Mouse (Mus musculus) neural tube, embryonic 12.5 days (tissue): ENCODE measurements around the gene Rab11fip3. TPM values are rescaled to one million over a fixed set of nuclear protein-coding genes. Genes with fewer than 3 reads are reported as not detected.
A peak's percentile ranks its signal among the peaks of the same experiment; 100 is the strongest.

Source experiments
- ATAC-seq: fragments of 200-750 bp; cut with Nextera tagmentation; 2 replicates; pipeline ENCODE4 v1.8.0; 2017; ENCODE audit warnings: low read depth, mild to moderate bottlenecking, moderate TSS enrichment, moderate library complexity; ENCODE audit not compliant: low FRiP score
- H3K27ac ChIP-seq: fragments of 300-500 bp; sonication (generic); 2 replicates; pipeline ENCODE4 v1.5.1; 2016
- H3K27me3 ChIP-seq: fragments of 300-500 bp; sonication (generic); replicated peaks from 2 replicates; pipeline ENCODE4 v1.6.1; 2016; ENCODE audit warnings: mild to moderate bottlenecking
- H3K36me3 ChIP-seq: fragments of 300-500 bp; sonication (generic); 2 replicates; pipeline ENCODE4 v1.6.1; 2016; ENCODE audit warnings: mild to moderate bottlenecking
- H3K4me1 ChIP-seq: fragments of 300-500 bp; sonication (generic); 2 replicates; pipeline ENCODE4 v1.6.1; 2016
- H3K4me2 ChIP-seq: fragments of 300-500 bp; sonication (generic); replicated peaks from 2 replicates; pipeline ENCODE4 v1.6.1; 2016; ENCODE audit warnings: mild to moderate bottlenecking
- H3K4me3 ChIP-seq: fragments of 300-500 bp; sonication (generic); 2 replicates; pipeline ENCODE4 v1.5.1; 2016
- H3K9ac ChIP-seq: fragments of 300-500 bp; sonication (generic); 2 replicates; pipeline ENCODE4 v1.6.1; 2016; ENCODE audit warnings: mild to moderate bottlenecking
- H3K9me3 ChIP-seq: fragments of 300-500 bp; sonication (generic); 2 replicates; pipeline ENCODE4 v1.6.1; 2016; ENCODE audit warnings: mild to moderate bottlenecking
- WGBS: fragments of 180-500 bp; shearing (Covaris S2); methylation state at CpG from one replicate; pipeline ENCODE4 v1.1.7; 2016; 5-methylcytosine and 5-hydroxymethylcytosine counted together
- polyA plus RNA-seq: library from polyadenylated mRNA; unstranded; fragments of >200 nt; fragmentation: Nextera tagmentation; extraction: Ambion mirVana; gene quantifications from 2 replicates; pipeline ENCODE4 v1.2.1, GENCODE M21; 2016

The Rab11fip3 gene
- polyA plus RNA-seq, 1 experiment from 2014 or later = 33.8 TPM

GRCm38 (mm10) chr17:25956631-25957030 is 112.7 kb downstream of the Rab11fip3 start:
- H3K36me3 ChIP-seq = peaks cover 33% of the 10 kb centered on the region
- H3K27ac ChIP-seq = no peak overlapping the region
- H3K27me3 ChIP-seq = peaks cover 23% of the 10 kb centered on the region
- 80% methylated on average over 7 of the region's 7 CpGs for WGBS
- no peak overlapping the region for H3K4me3 ChIP-seq
- H3K9me3 ChIP-seq = no peaks in the 10 kb centered on the region
- no peak for ATAC-seq
- H3K9ac ChIP-seq = no peak overlapping the region
- peaks cover 5% of the 10 kb centered on the region for H3K4me1 ChIP-seq
- no peak overlapping the region for H3K4me2 ChIP-seq

GRCm38 (mm10) chr17:25956201-25956600 is 113.2 kb downstream of the Rab11fip3 start:
- Histone ChIP-seq H3K27me3 (peaks cover 27% of the 10 kb centered on the region), H3K4me2 (no peak overlapping the region), H3K4me1 (peaks cover 9% of the 10 kb centered on the region), H3K36me3 (peaks cover 30% of the 10 kb centered on the region), H3K4me3 (no peak overlapping the region), H3K27ac (no peak overlapping the region), H3K9me3 (no peaks in the 10 kb centered on the region), H3K9ac (no peak overlapping the region)
- no peak for ATAC-seq
- WGBS = 72% methylated on average over 7 of the region's 7 CpGs

GRCm38 (mm10) chr17:25955736-25956135 is 113.6 kb downstream of the Rab11fip3 start:
- H3K9ac ChIP-seq = no peak overlapping the region
- H3K9me3 ChIP-seq = no peaks in the 10 kb centered on the region
- no peak overlapping the region for H3K4me2 ChIP-seq
- H3K36me3 ChIP-seq = peaks cover 29% of the 10 kb centered on the region
- H3K4me1 ChIP-seq = peaks cover 13% of the 10 kb centered on the region
- ATAC-seq = no peak
- 51% methylated on average over 3 of the region's 3 CpGs for WGBS
- peaks cover 32% of the 10 kb centered on the region for H3K27me3 ChIP-seq
- H3K4me3 ChIP-seq = no peak overlapping the region
- no peak overlapping the region for H3K27ac ChIP-seq

- no peak overlapping the region for H3K27ac ChIP-seq
- ATAC-seq = no peak
- no peak overlapping the region for H3K4me2 ChIP-seq
- peaks cover 18% of the 10 kb centered on the region for H3K36me3 ChIP-seq
- no peaks in the 10 kb centered on the region for H3K9me3 ChIP-seq
- H3K9ac ChIP-seq = no peak overlapping the region
- 92% methylated on average over 1 of the region's 2 CpGs for WGBS
- no peak overlapping the region for H3K4me3 ChIP-seq
- peaks cover 42% of the 10 kb centered on the region for H3K27me3 ChIP-seq
- peaks cover 13% of the 10 kb centered on the region for H3K4me1 ChIP-seq
Observed at GRCm38 (mm10) chr17:25954671-25955070, 114.7 kb downstream of the Rab11fip3 start.

GRCm38 (mm10) chr17:25953161-25953560 is 116.2 kb downstream of the Rab11fip3 start:
- no peak overlapping the region for H3K27ac ChIP-seq
- H3K9ac ChIP-seq = no peak overlapping the region
- no peak for ATAC-seq
- no peak overlapping the region for H3K4me2 ChIP-seq
- H3K4me1 ChIP-seq = peaks cover 13% of the 10 kb centered on the region
- WGBS = 81% methylated on average over 5 of the region's 5 CpGs
- H3K9me3 ChIP-seq = no peaks in the 10 kb centered on the region
- H3K36me3 ChIP-seq = peaks cover 7% of the 10 kb centered on the region; the same call in 1 of the 2 replicates
- peaks cover 43% of the 10 kb centered on the region for H3K27me3 ChIP-seq
- no peak overlapping the region for H3K4me3 ChIP-seq

GRCm38 (mm10) chr17:25951803-25952623 is 117.3 kb downstream of the Rab11fip3 start, which contains the start of gene A930017K11Rik:
A930017K11Rik (minus strand) TSS chr17:25952565.
- ATAC-seq = no peak
- Histone ChIP-seq H3K36me3 (no peaks in the 10 kb centered on the region), H3K9ac (0 out of 2 replicates have a peak within 1 kb of the TSS, but pooled peaks have one; percentile 26), H3K4me3 (peak within 1 kb of the TSS; percentile 20), H3K9me3 (no peaks in the 10 kb centered on the region), H3K27me3 (peaks cover 43% of the 10 kb centered on the region), H3K4me1 (peaks cover 13% of the 10 kb centered on the region), H3K27ac (no peak within 1 kb of the TSS), H3K4me2 (peak within 1 kb of the TSS; percentile 60)
- WGBS = 1% methylated on average over 58 of the region's 58 CpGs

- 1% methylated on average over 33 of the region's 33 CpGs for WGBS
- peak overlapping the region; percentile 20 for H3K4me3 ChIP-seq
- peaks cover 43% of the 10 kb centered on the region for H3K27me3 ChIP-seq
- H3K9ac ChIP-seq = 0 out of 2 replicates have a peak overlapping the region, but pooled peaks have one; percentile 26
- no peak overlapping the region for H3K27ac ChIP-seq
- H3K36me3 ChIP-seq = no peaks in the 10 kb centered on the region
- H3K4me1 ChIP-seq = peaks cover 13% of the 10 kb centered on the region
- peak overlapping the region; percentile 60 for H3K4me2 ChIP-seq
- no peak for ATAC-seq
- H3K9me3 ChIP-seq = no peaks in the 10 kb centered on the region
Observed at GRCm38 (mm10) chr17:25951225-25951802, 118.0 kb downstream of the Rab11fip3 start.

- no peak overlapping the region for H3K9ac ChIP-seq
- no peak overlapping the region for H3K27ac ChIP-seq
- ATAC-seq = no peak
- no peak overlapping the region for H3K4me3 ChIP-seq
- H3K4me1 ChIP-seq = peaks cover 13% of the 10 kb centered on the region
- H3K4me2 ChIP-seq = no peak overlapping the region
- H3K36me3 ChIP-seq = no peaks in the 10 kb centered on the region
- WGBS = 23% methylated on average over 3 of the region's 3 CpGs
- H3K27me3 ChIP-seq = peaks cover 41% of the 10 kb centered on the region
- no peaks in the 10 kb centered on the region for H3K9me3 ChIP-seq
Observed at GRCm38 (mm10) chr17:25950706-25951105, 118.6 kb downstream of the Rab11fip3 start.

GRCm38 (mm10) chr17:25949981-25950380 is 119.4 kb downstream of the Rab11fip3 start:
- H3K27me3 ChIP-seq = peaks cover 41% of the 10 kb centered on the region
- H3K36me3 ChIP-seq = no peaks in the 10 kb centered on the region
- no peak for ATAC-seq
- no peak overlapping the region for H3K4me3 ChIP-seq
- no peaks in the 10 kb centered on the region for H3K9me3 ChIP-seq
- H3K9ac ChIP-seq = no peak overlapping the region
- H3K27ac ChIP-seq = no peak overlapping the region
- 77% methylated on average over 5 of the region's 5 CpGs for WGBS
- peaks cover 13% of the 10 kb centered on the region for H3K4me1 ChIP-seq
- H3K4me2 ChIP-seq = no peak overlapping the region

GRCm38 (mm10) chr17:25948051-25948450 is 121.3 kb downstream of the Rab11fip3 start:
- no peak for ATAC-seq
- Histone ChIP-seq H3K4me1 (peaks cover 13% of the 10 kb centered on the region), H3K27me3 (peaks cover 35% of the 10 kb centered on the region)

GRCm38 (mm10) chr17:25947576-25947975 is 121.8 kb downstream of the Rab11fip3 start:
- no peaks in the 10 kb centered on the region for H3K36me3 ChIP-seq
- H3K4me1 ChIP-seq = peaks cover 13% of the 10 kb centered on the region
- H3K27ac ChIP-seq = no peak overlapping the region
- H3K27me3 ChIP-seq = peaks cover 30% of the 10 kb centered on the region
- no peak overlapping the region for H3K4me3 ChIP-seq
- no peak overlapping the region for H3K9ac ChIP-seq
- H3K9me3 ChIP-seq = no peaks in the 10 kb centered on the region
- no peak for ATAC-seq
- no peak overlapping the region for H3K4me2 ChIP-seq
- 78% methylated on average over 4 of the region's 4 CpGs for WGBS

More at GRCm38 (mm10) chr17:25948051-25948450, 121.3 kb downstream of the Rab11fip3 start:
- H3K4me3 ChIP-seq = no peak overlapping the region
- WGBS = 84% methylated on average over 8 of the region's 8 CpGs
- no peak overlapping the region for H3K27ac ChIP-seq
- H3K36me3 ChIP-seq = no peaks in the 10 kb centered on the region
- no peak overlapping the region for H3K9ac ChIP-seq
- no peak overlapping the region for H3K4me2 ChIP-seq
- H3K9me3 ChIP-seq = no peaks in the 10 kb centered on the region

- Histone ChIP-seq H3K36me3 (no peaks in the 10 kb centered on the region), H3K9me3 (no peaks in the 10 kb centered on the region), H3K27me3 (peaks cover 23% of the 10 kb centered on the region), H3K9ac (no peak overlapping the region), H3K27ac (no peak overlapping the region), H3K4me2 (no peak overlapping the region), H3K4me1 (peaks cover 10% of the 10 kb centered on the region), H3K4me3 (no peak overlapping the region)
- no peak for ATAC-seq
- whole genome bisulfite sequencing = 86% methylated on average over 8 of the region's 8 CpGs
Observed at GRCm38 (mm10) chr17:25946891-25947290, 122.5 kb downstream of the Rab11fip3 start.
